Mouse (Mus musculus) heart, adult 8-10 months (tissue): ENCODE data around the gene Flywch2. TPM values are rescaled to one million over a fixed set of nuclear protein-coding genes. Genes with fewer than 3 reads are reported as not detected.

ENCODE experiments used
- DNase-seq: peaks from one replicate; pipeline ENCODE4 v3.0.0; 2022; ENCODE audit warnings: low spot score
- total RNA-seq, 4 experiments: library from RNA; stranded (reverse); gene quantifications; 2 replicates each; pipeline ENCODE4 v1.2.4; 2022

Flywch2 gene
- total RNA-seq, 4 experiments from 2014 or later: 0.41 to 1.2 (median 0.87) TPM; not detected in 1

DNA sequence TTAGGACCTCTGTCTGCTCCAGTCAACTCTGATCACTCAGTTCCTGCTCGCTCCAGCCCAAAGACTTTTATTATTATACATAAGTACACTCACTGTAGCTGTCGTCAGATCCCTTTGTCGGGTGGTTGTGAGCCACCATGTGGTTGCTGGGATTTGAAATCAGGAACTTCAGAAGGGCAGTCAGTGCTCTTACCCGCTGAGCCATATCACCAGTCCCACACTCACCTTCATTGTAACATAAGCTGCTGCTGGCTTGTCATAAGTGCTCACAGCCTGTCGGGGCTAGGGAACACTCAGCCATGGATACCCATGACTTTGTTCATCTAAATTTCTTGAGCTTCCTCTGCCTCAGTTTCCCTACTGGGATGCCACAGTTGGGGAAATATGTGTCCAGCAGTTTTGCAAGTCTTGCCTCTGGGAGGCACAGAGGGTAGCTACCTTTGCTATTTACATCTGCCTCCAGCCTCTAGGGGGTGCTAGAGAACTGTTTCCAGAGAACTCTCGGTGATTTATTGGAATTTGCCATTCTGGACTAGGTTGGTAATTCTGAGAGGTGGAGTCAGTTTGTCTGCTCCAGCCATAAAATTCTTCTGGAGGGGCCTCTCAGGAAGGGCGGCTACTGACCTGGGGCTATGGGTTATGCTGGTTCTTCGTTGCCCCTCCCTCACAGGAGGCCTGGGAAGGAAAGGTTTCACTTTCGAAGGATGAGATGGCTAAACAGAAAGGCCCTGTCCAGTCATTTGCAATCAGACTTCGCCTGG is 37.1 kb downstream of the Flywch2 start:
- peak; percentile 93 for DNase-seq

DNA sequence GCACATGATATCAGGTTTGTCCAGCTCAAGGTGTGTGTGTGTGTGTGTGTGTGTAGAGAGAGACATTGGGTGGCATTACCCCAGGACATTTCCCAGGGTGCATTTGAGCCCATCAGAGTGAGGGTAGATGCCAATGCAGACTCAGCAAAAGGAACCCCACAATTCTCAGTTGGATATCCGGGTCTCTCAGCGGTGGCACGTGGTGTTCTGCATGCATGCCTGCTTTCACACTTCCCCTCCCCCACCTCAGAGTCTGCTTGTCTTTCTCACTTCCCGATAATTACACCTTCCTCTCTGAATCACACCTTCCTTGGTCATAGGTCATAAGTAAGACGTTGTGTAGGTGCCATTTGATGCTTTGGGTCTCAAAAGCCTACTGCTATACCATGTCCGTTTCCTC is 37.9 kb downstream of the Flywch2 start:
- no peak for DNase-seq

DNA sequence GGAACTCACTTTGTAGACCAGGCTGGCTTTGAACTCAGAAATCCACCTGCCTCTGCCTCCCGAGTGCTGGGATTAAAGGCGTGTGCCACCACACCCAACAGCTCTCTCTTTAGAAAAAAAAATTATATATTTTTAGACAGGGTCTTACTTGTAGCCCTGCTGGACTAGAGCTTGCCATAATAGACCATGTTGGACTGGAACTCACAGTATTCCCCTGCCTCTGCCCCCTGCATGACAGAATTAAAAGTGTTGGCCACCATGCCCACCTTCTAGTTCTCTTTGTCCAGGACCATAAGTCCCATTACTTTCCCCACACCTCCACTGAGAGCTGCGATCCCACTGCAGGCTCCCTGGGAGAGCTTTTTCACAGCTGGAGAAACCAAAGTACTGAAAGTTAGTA is 38.4 kb downstream of the Flywch2 start:
- no peak for DNase-seq

DNA sequence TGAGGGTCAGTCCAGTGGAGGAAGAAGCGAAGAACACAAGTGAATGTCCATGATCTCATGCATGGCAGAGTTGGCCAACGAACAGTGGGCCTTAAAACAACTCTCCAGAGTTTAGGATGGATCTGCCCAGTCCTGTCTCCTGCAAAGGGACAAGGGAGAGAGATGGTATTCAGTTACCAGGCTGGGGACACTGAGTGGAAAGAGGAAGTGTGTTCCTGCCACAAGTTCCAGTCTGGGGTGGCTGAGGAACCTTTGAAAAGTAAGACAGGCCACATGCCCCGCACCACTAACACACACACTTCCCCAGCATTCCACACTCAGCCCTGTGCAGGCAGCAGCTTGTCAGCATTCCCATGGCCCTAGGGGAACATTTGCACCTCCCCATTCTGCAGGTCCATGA is 39.1 kb downstream of the Flywch2 start:
- no peak for DNase-seq

DNA sequence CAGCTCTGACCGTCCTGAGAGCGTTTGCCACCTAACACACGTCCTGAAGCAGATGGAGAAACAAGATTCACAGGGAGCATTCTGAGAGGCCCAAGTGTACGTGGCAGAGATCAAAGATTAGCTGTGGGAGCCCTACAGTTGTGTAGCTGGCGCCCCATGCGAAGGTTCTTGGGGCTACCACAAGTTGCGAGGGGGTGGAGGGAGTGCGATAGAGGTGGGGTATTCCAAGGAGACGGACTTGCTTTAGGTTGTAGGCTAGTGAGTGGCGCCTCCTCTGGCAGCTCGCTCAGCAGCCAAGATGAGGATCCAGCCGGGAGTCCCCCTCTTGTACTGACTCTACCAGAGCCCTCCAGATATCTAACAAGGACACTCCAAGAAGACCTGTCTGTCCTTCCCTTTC is 39.6 kb downstream of the Flywch2 start:
- no peak for DNase-seq

DNA sequence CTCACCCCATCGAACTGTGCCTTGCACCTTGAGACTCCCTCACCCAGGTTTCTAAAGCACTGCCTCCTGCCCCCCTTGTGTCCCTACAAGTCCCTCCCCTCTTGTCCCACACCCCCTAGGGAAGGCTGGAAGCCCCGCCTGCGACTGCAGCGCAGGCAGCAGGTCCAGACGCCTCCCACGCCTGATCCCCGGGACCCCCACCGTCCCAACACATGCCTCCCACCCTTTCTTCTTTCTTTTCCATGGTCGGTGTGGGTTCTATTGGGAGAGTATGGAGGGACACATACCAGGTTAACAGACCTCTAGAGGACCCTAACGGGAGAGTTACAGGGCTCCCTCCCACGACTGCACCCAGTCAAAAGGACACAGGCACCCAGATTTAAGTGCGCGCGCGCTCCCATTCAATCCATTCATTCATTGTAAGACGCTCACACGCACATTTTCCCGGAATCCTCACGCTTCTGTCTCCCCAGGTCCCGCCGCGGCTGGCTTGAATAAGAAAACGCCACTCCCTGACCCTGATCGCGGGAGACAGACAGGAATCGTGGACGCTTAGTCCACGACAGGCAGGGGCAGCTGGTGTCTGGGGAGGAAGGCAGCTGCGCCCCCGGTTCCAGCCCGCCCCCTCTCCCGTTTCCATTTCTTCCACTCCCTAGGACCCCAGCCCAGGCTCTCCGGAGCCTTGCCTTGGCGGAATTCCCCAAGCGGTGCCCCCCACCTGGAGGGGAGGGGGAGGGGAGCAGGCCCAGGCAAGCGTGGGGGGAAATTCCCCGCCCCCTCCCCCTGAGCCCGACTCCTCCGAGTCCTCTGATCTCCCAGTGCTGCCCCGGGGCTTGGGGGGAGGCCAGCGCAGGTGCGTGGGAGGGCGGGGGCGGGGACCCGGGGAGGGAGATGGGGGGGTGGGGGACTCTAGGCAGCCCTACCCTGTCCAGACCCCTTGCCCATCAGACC is 40.3 kb downstream of the Flywch2 start, which contains the start of gene Kremen2:
TSS of gene Kremen2 (minus strand) at position 533 of the 951 bp plus-strand sequence.
- no peak for DNase-seq

DNA sequence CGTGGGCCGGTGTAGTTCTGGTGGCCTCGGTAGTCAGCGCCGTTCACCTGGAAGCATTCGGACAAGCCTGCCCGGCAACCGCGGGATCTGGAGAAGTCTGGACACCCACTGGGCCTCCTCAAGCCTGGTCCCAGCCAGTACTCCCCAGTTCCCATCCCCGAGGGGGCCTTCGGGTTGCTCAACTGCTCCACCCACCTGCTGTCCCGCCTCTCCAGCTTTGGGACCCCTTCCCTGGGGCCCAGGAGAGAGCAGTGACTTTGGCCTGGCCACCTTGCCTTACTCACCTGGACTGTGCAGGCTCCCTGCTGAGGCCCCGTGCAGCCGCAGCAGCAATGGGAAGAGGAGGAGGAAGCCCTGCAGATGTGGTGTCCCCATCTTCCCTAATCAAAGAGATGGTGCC is 41.2 kb downstream of the Flywch2 start:
- DNase-seq: no peak

DNA sequence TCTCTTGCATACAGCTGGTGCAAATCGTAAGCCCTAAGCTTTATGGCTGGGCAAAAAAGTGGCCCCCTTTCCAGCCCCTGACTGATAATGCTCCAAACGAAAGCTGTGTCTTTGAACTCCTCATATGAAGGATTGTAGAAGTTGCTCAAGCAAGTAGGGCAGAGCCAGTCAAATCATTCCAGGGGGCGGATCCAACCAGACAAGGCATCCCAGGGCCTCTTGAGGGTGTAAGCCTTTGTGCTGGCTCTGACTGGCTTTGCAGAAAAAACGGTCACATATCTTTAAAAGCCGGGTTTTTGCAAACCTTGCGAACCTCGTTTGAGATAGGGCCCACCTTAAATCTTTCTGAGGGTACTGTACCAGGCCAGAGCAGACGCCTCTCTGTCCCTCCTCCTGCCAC is 41.8 kb downstream of the Flywch2 start:
- DNase-seq: no peak

DNA sequence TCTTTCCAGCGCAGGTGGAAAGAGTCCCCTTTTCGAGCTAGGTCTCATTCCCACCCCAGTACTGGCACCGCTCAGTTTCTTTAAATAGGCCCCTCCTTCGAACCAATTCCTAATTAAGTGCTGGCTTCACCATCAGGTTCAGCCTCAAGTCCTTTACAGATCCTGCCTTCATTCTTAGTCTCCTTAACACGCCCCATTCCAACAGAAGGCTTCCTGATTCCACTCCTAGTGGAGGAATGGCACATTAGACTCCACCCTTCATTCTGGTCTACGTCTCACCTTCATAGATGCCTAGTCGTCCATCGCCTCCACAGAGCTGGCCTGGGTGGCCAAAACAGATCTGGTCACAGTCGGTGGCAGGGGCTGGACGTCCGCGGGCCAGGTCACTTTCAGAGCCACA is 42.9 kb downstream of the Flywch2 start:
- DNase-seq: no peak

DNA sequence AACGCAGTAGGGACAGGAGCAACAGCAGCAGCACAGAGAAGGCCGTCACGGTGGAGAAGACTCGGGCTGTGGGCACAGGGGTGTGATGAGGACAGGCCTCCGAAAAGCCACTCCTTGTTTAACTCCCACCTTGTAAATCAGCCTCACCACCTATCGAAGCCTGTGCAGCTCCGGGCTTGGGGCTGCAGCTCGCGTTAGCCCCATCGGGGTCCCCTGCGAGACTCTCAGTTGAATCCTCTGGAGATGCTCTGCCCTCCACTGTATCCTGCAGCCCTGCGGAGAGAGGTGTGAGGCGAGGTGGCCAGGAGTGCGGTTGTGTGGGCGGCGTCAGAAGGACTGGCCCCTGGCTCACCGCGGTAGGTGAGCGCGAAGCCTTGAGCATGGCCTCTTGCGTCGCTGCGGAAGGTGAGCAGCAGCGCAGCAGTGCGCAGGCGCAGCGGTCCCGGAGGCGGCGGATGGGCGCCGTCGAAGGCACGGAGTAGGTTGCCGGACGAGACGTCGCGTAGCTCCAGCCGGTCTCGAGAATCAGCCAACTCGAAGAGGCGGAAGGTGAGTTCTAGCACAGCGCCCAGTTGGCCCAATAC is 43.6 kb downstream of the Flywch2 start:
- DNase-seq: no peak

DNA sequence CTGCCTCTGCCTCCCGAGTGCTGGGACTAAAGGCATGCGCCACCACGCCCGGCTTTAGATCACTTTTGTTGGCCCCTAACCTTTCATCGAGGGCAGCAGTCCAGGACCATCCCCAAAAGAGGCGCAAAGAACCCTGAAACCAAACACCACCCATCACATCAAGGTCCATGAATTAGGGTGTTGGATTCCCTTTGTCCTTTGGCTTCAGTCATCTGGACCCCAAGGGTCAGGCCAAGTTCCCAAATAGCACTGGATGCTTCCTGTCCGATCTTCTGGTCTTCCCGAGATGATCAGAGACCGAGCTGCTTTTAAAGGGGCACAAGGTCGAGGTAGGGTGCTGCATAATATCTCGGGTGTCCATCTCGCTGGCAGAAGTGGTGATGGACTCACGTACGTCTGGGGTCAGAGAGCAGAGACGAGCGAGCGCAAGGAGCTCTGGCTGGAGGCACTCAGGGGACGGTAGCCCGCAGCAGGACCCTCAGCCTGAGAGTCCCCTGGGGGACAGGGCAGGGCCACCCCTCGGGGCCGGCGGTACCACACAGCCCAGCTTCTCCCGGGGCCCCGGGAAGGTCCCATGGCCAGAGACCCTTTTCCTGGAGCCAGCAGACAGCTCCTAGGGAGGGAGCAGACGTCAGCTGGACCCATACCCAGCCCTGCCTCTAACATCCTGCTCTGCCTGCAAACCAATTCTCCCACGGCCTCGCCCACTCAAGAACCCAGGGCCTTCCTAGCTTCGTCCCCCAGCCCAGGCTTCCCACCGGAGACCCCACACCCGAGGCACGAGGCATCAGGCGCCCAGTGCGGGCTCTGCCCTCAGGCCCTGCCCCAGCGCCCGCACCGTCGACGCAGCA is 44.3 kb downstream of the Flywch2 start:
- DNase-seq: no peak

DNA sequence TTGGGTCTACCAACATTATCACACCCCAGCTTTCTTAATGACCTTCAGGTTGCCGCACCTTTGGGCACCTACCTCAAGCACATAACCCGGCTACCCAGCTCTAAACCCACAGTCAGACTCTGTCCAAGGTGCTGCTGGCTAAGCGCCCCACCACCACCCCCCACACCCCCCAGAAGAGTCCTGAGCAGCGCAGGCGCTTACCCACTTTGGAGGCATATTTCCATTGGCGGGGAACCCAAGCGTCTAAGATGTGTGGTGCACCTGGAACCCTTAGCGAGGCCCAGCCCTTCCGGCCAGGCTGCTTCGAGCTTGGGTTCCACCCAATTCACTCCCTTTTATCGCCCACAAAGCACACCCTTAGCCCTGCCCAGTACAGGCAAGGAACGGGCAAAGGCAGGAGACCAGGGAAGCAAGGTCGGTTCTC is 45.3 kb downstream of the Flywch2 start, which contains the start of gene Paqr4:
TSS of gene Paqr4 (minus strand) at position 270 of the 424 bp plus-strand sequence.
- no peak for DNase-seq

DNA sequence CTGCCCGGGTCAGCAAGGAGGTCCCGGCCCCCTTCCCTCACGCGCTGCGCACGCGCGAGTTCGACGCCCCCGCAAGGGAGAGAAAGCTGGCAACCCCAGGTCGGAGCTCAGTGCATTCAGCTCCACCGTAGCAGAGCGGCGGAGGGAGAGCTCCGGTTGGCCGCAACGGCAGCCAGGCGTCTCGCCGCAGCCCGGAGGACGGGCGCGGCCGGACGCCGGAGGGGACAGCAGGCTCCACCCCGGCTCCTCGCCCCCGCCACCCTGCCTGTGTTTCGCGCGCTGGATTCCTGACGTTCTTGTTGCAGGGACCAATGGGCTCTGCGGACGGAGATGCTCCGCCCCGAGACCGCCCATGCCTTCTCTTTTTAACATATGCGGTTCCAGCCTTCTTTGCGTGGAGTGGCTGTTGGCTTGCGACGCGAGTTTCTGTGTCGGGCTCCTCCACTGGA is 45.7 kb downstream of the Flywch2 start:
- DNase-seq: peak; percentile 92

DNA sequence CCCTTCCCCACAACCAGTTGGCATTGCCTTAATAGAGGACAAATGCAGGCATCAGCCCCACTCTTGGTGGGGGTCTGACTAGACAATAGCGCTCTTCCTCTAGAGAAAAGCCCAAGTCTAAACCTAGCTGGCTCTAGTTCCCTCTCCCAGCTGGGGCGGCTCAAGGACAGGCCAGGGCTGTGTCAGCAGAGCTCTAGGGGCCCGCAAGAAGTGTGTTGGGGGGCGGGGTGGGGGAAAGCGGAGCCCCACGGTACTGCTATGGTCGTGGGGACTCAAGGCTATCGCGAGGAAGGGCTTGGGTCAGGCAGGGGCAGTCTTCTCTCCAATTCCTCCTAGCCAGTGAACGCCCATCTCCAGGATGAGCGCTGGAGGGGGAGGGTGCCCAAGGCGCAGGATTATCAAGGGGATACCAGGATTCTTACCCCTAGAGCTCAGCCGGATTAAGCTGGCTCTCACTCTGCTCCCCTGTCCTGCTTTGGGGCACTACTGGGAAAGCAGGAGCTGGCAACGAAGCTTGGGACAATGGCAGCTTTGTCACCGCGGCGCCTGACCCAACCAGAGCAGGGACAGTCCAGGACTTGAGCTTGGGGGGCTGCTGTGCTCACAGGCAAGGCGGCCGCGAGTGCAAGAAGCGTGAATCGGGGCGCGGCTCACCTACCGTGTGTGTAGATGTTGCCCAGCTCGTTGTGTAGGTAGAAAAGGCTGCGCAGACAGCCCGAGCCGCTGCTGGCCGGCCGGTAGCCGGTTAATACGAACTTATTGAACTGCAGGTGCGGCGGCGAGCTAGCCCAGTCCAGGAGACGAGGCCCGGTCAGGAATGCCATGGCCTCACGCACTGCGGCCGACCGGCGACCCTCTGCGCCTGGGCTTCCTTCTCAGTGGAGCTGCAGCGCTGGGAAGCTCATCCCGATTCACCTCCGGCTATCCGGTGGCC is 46.4 kb downstream of the Flywch2 start:
- DNase-seq: no peak

DNA sequence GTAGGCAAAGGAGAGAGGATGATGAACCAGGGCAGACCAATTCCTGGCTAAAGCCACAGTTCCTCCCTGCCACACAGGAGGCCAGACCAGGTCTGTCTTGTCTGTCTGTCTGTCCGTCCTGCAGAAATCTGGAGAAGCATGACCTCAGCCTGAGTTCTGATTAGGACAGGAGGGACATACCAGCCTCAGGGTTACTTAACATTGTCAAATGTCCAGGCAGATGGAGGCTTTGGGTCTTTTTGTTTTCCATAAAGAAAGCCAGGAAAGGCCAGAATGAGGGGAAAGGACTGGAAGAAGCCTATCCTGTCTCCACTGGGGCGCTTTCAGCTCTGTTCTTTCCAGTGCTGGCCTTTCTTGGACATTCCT is 47.1 kb downstream of the Flywch2 start:
- DNase-seq: no peak

DNA sequence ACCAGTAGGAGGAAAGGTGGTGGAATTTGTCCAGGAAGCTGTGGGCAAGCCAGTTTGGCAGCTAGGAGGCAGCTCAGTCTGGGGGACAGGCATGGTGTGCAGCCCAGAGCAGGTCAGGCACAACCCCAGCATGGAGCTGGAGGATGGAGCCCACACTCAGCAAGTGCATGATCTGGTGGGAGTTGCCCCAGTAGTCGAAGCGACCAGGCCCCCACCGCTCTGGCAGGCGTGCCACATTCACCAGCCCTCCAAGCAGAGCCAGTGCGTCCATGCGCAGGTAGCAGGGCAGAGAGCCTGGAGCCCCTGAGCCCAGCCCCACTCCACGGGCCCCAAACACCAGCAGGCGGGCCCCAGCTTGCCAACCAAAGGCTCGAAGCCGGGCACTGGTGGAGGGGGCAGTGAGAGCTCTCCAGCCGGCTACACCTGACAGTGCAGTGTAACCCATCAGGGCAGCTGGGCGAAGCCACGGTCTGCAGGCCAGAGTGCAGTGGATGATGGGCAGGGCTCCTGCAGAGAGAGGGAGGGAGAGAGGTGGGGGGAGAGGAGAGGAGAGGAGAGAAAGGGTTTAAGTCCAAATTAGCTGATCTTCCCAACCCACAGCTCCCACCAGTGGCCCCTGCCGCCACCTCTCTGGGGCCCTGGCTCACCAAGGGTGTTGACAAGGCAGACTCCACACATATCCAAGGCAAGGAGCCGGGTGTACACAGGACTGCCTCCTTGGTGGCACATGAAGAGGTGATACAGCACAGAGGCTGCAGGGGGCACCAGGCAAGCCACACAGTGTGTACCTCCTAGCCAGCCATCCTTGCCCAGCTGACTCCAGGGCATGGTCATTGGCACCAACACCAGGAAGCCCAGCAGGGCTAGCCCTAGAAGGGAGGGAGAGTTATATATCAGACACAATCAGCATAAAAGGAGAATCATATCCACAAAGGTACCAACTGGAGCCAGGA is 48.1 kb downstream of the Flywch2 start:
- no peak for DNase-seq

DNA sequence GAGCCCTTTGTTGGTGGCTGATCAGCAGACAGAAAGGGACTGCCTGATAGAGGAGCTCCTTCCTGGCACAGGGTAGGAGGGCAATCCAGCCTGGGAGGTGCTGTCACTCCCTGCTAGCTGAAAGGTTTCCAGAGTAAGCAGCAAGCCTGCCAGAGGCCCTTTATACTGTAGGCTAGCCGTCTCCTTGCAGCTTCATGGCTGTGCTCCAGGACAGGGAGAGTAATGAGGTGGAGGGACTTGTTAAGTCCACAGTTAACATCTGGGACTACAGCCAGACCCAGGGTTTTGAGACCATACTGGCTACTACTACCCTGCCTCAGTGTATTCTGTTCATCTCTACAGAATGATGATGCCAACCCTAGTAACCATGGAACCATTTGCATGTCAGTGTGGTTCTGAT is 51.5 kb downstream of the Flywch2 start:
- DNase-seq: no peak

DNA sequence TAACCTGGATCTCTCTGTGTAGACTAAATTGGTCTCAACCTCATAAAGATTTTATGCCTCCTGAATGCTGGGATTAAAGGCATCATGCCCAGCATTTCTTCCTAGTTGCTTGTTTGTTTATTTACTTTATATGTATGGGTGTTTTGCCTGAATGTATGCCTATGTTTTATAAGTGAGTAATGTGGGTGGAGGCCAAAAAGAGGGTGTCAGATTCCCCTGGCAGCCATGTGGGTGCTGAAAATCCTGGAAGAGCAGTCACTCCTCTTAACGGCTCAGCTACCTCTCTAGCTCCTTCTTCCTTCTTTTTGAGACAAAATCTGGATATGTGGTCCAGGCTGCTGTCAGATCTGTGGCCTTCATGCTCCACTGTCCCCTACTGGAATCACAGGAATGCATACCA is 55.4 kb downstream of the Flywch2 start:
- DNase-seq: no peak
